Mouse (Mus musculus): ENCODE measurements around the gene Zkscan5. TPM values are rescaled to one million over a fixed set of nuclear protein-coding genes. Genes with fewer than 3 reads are reported as not detected.
"Not testable (repeated sequence)": the region's sequence is repeated elsewhere in the genome, so short reads cannot be mapped to it uniquely, and the experiment has no call there.

The Zkscan5 gene
- polyA plus RNA-seq, 1 experiment: 4.1 TPM

- WGBS: 51% methylated on average over 2 of the region's 2 CpGs
- no peak for DNase-seq
Measured at GRCm38 (mm10) chr5:145226453-145226852, 22.1 kb downstream of the Zkscan5 start.

GRCm38 (mm10) chr5:145229283-145229682 is 24.9 kb downstream of the Zkscan5 start:
- not testable (repeated sequence) for DNase-seq; H3K4me1 ChIP-seq (ENCODE audit: control insufficient read depth, insufficient read depth, low read length); H3K4me3 ChIP-seq (replicated peaks; ENCODE audit: extremely low read depth, low read depth, low read length)
- 82% methylated on average over 6 of the region's 6 CpGs for WGBS

More at GRCm38 (mm10) chr5:145226453-145226852, 22.1 kb downstream of the Zkscan5 start:
- Histone ChIP-seq H3K4me3 (replicated peaks; ENCODE audit: extremely low read depth, low read depth, low read length) (no peak overlapping the region), H3K4me1 (ENCODE audit: control insufficient read depth, insufficient read depth, low read length) (no peaks in the 10 kb centered on the region; the same call in 1 of the 2 replicates)
- TF ChIP-seq CTCF (IDR thresholded peaks at IDR 0.05; ENCODE audit: insufficient read depth, low read length) (no peak), POLR2A (IDR thresholded peaks at IDR 0.05; ENCODE audit: borderline replicate concordance, extremely low read depth, low read depth, low read length) (no peak)

GRCm38 (mm10) chr5:145230641-145231040 is 26.3 kb downstream of the Zkscan5 start:
- no peak for TF ChIP-seq CTCF (IDR thresholded peaks at IDR 0.05; ENCODE audit: insufficient read depth, low read length)
- no peak for TF ChIP-seq POLR2A (IDR thresholded peaks at IDR 0.05; ENCODE audit: borderline replicate concordance, extremely low read depth, low read depth, low read length)
- WGBS: 82% methylated on average over 4 of the region's 4 CpGs
- no peak for DNase-seq
- Histone ChIP-seq H3K4me1 (ENCODE audit: control insufficient read depth, insufficient read depth, low read length) (no peaks in the 10 kb centered on the region; the same call in none of the 2 replicates), H3K4me3 (replicated peaks; ENCODE audit: extremely low read depth, low read depth, low read length) (no peak overlapping the region)

GRCm38 (mm10) chr5:145231367-145231871 is 27.1 kb downstream of the Zkscan5 start, which contains the start of gene Zfp655:
TSS of gene Zfp655 (plus strand) at chr5:145231715.
- Histone ChIP-seq H3K4me3 (replicated peaks; ENCODE audit: extremely low read depth, low read depth, low read length) (peak within 1 kb of the TSS; percentile 68), H3K4me1 (ENCODE audit: control insufficient read depth, insufficient read depth, low read length) (no peaks in the 10 kb centered on the region; the same call in none of the 2 replicates)
- under 1% methylated on average over 42 of the region's 42 CpGs for WGBS
- TF ChIP-seq POLR2A (IDR thresholded peaks at IDR 0.05; ENCODE audit: borderline replicate concordance, extremely low read depth, low read depth, low read length) (peak; percentile 97), CTCF (IDR thresholded peaks at IDR 0.05; ENCODE audit: insufficient read depth, low read length) (no peak)
- peak; percentile 98 for DNase-seq

GRCm38 (mm10) chr5:145231893-145232411 is 27.6 kb downstream of the Zkscan5 start:
- no peak for DNase-seq
- Histone ChIP-seq H3K4me1 (ENCODE audit: control insufficient read depth, insufficient read depth, low read length) (no peaks in the 10 kb centered on the region; the same call in none of the 2 replicates), H3K4me3 (replicated peaks; ENCODE audit: extremely low read depth, low read depth, low read length) (peak overlapping the region; percentile 68)
- TF ChIP-seq POLR2A (IDR thresholded peaks at IDR 0.05; ENCODE audit: borderline replicate concordance, extremely low read depth, low read depth, low read length): no peak
- no peak for TF ChIP-seq CTCF (IDR thresholded peaks at IDR 0.05; ENCODE audit: insufficient read depth, low read length)
- under 1% methylated on average over 49 of the region's 49 CpGs for WGBS

- TF ChIP-seq POLR2A (IDR thresholded peaks at IDR 0.05; ENCODE audit: borderline replicate concordance, extremely low read depth, low read depth, low read length) (no peak), CTCF (IDR thresholded peaks at IDR 0.05; ENCODE audit: insufficient read depth, low read length) (peak; percentile 57)
- DNase-seq: no peak
- Histone ChIP-seq H3K4me3 (replicated peaks; ENCODE audit: extremely low read depth, low read depth, low read length) (no peak overlapping the region), H3K4me1 (ENCODE audit: control insufficient read depth, insufficient read depth, low read length) (no peaks in the 10 kb centered on the region; the same call in none of the 2 replicates)
Measured at GRCm38 (mm10) chr5:145234636-145235035, 30.3 kb downstream of the Zkscan5 start.

- WGBS: 91% methylated on average over 3 of the region's 3 CpGs
- H3K4me1 ChIP-seq (ENCODE audit: control insufficient read depth, insufficient read depth, low read length): peaks cover 3% of the 10 kb centered on the region
- H3K4me3 ChIP-seq (replicated peaks; ENCODE audit: extremely low read depth, low read depth, low read length): no peak overlapping the region
- DNase-seq: no peak
- no peak for TF ChIP-seq POLR2A (IDR thresholded peaks at IDR 0.05; ENCODE audit: borderline replicate concordance, extremely low read depth, low read depth, low read length)
Measured at GRCm38 (mm10) chr5:145249520-145249919, 45.2 kb downstream of the Zkscan5 start.

Other genes with a start within 250 kb of the Zkscan5 start
- 33.5 and 34.1 TPM in 2 replicates for gene Smurf1, start 238.7 kb upstream of the Zkscan5 start, polyA plus RNA-seq (2012; rRNA removed)
- not detected in 2 replicates for gene Gm4871, start 171.8 kb upstream of the Zkscan5 start, polyA plus RNA-seq (2012; rRNA removed)
- not detected in 2 replicates for gene 1700018F24Rik, start 161.6 kb upstream of the Zkscan5 start, polyA plus RNA-seq (2012; rRNA removed)
- gene Arpc1a, start 120.7 kb upstream of the Zkscan5 start, polyA plus RNA-seq (2012; rRNA removed): 117 and 135 TPM in 2 replicates
- not detected in 2 replicates for gene Kpna7, start 120.5 kb upstream of the Zkscan5 start, polyA plus RNA-seq (2012; rRNA removed)
- 492 and 519 TPM in 2 replicates for gene Arpc1b, start 90.3 kb upstream of the Zkscan5 start, polyA plus RNA-seq (2012; rRNA removed)
- gene Pdap1, start 64.3 kb upstream of the Zkscan5 start, polyA plus RNA-seq (2012; rRNA removed): 18.4 and 23.4 TPM in 2 replicates
- gene Bud31, start 64.2 kb upstream of the Zkscan5 start, polyA plus RNA-seq (2012; rRNA removed): 33.1 and 33.9 TPM in 2 replicates
- gene Ptcd1, start 37.5 kb upstream of the Zkscan5 start, polyA plus RNA-seq (2012; rRNA removed): 10.2 and 10.5 TPM in 2 replicates
- gene Cpsf4, start 37.3 kb upstream of the Zkscan5 start, polyA plus RNA-seq (2012; rRNA removed): 22.6 and 23.5 TPM in 2 replicates
- 65.1 and 107 TPM in 2 replicates for gene Atp5j2, start 12.5 kb upstream of the Zkscan5 start, polyA plus RNA-seq (2012; rRNA removed)
- gene Zkscan14, start 2.7 kb upstream of the Zkscan5 start, polyA plus RNA-seq (2012; rRNA removed): 3.1 and 4.2 TPM in 2 replicates
- 11.4 and 18.0 TPM in 2 replicates for gene Zfp655, start 27.2 kb downstream of the Zkscan5 start, polyA plus RNA-seq (2012; rRNA removed)
- 15.6 and 18.8 TPM in 2 replicates for gene Zscan25, start 75.9 kb downstream of the Zkscan5 start, polyA plus RNA-seq (2012; rRNA removed)
- gene Cyp3a57, start 140.7 kb downstream of the Zkscan5 start, polyA plus RNA-seq (2012; rRNA removed): not detected in 2 replicates